Mouse (Mus musculus): ENCODE results near the gene Tpte.

Tpte gene

GRCm38 (mm10) chr8:22376311-22376710 lies 93.1 kb downstream of the Tpte start:
- in situ Hi-C loops (cut with MboI; ENCODE audit: low sequenced_read_pairs) = no loop called here

DNA sequence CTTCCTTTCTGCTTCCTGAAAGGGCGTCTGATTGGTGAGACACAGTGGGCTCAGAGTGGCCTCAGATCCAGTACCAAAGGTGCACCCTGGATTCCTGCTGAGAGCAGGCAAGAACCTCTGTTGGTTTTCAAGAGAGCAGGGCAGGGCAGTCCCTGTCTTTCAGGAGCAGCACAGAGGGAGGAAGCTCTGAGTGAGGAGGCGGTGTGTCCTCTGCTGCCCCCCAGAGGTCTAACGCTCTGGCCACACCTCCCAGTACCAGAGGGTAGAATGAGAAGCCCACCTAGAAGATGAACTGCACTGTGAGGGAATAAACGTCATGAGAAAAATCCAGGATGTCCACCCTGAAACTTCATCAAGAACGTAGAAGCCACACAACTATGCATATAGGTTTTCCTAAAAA lies 93.7 kb downstream of the Tpte start:
- in situ Hi-C loops (cut with MboI; ENCODE audit: low sequenced_read_pairs) = no loop called here

DNA sequence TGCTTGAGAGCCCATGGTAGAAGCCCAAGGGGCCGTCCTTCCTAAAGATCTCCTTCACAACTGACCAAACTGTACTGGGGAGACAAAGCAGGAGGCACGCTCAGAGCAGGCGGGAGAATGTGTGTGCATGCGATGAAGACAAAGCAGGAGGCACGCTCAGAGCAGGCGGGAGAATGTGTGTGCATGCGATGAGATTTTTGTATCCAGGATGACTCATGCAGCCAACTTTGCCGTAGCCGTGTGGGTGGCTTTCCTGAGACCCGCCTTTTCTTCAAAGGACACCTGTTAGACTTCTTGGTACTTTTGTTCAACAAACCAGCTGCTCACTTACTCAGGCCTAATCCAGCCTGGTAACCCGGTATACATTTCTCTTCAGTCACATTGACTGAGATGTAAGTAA lies 97.7 kb downstream of the Tpte start:
- in situ Hi-C loops (cut with MboI; ENCODE audit: low sequenced_read_pairs) = no loop called here

DNA sequence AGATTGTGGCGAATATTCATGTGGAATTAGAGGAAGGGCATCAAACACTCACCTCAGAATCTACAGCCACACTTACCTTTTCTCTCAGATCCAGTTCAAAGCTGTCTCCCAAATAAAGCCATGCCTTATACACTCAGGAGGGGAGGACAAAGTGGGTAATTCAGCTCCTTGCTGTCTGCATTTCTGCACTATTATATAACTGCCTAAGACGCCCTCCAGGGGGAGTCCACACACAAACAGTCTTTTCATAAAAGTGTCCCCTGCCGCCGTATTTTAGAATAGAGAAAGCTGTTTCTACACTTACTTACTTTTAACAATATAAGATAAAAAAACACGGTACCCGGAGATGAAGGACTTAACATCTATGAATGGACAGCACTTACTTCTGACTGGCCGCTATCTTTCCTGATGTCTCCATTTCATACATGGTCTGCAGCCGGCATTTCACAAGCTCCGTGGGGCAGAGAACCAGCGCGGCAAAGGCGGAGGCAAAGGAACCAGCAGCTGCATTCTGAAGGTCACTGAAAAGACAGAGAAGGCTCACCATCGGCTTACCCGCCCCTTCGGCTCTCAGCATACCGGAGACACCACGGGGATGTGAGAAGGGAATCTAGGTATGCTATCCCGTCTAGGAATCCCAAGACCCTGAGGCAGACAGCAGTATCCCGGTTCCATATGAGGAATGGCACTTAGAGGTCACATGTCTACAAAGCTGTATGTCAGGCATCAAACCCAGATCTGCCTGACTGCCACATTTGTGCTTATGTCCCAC lies 99.8 kb downstream of the Tpte start:
- in situ Hi-C loops (cut with MboI; ENCODE audit: low sequenced_read_pairs) = no loop called here

DNA sequence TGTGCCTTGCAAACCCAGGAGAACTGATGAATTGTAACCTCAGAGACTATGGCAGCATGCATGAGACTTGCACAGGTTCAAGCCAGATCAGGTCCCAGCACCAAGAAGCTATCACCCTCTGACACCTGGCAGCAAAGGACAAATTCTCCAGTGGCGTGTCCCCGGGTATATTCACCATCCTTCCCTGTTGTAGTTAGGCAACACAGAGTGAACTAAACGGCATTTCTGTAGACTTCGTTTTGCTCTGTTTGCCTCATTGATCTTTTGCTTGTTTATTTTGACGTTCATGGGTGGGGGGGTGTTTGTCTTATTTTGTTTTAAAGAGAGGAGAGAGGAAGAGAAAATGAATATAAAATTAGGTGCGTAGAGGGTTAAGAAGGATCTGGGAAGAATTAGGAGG lies 101.9 kb downstream of the Tpte start:
- in situ Hi-C loops (cut with MboI; ENCODE audit: low sequenced_read_pairs) = no loop called here

DNA sequence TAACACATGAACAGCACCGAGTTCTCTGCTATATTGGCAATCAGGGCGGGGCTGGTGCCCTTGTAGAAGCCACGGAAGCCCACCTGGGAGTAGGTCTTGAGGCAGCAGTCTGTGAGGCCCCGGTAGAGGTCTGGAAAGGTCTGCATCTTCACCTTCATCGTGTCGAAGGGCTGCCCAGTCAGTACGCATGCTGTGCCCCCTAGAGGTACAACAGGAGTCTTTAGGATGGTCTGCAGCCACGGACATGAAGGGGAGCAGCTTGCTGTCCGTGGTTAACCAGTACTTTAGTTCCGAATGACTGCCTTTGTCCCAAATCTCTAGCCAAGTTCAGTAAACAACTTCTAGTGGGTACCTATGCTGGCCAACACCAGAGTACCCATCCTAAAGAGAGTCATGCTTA lies 106.6 kb downstream of the Tpte start:
- in situ Hi-C loops (cut with MboI; ENCODE audit: low sequenced_read_pairs) = no loop called here

DNA sequence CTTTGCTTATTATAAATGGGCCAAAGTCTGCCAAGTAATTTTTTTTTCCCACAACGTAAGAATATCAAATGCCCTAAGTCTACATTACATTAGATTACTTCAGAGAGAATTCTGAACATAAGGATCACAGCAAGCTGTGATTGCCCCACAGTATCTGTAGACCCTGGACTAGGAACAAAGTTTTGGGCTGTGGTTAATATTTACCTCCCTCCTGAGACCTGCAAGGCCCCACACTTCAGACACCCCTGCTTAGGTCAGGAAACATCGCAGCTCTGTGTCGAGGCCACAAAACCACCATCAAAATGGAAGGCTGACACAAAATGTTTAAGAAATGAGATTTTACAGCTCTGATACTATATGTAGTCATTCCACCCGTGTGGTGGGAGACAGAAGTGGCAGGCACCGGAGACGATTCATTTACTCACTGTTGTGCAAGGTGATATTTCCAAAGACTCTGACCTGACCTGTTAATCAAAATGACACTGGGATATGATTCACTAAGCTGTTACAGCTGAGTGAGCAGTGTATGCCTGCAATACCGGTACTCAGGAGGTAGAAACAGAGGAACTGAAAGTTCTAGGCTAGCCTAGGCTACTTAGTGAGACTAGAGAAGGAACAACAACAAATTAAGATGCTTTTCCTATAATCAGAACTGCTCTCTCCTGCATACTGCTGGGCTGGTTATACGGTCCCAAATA lies 107.7 kb downstream of the Tpte start:
- in situ Hi-C loops (cut with MboI; ENCODE audit: low sequenced_read_pairs) = no loop called here

GRCm38 (mm10) chr8:22394471-22394870 lies 111.2 kb downstream of the Tpte start:
- in situ Hi-C loops (cut with MboI; ENCODE audit: low sequenced_read_pairs) = no loop called here

GRCm38 (mm10) chr8:22395256-22395655 lies 112.0 kb downstream of the Tpte start:
- in situ Hi-C loops (cut with MboI; ENCODE audit: low sequenced_read_pairs) = no loop called here

- in situ Hi-C loops (cut with MboI; ENCODE audit: low sequenced_read_pairs) = no loop called here
These were observed 114.5 kb downstream of the Tpte start for GRCm38 (mm10) chr8:22397811-22398141.

DNA sequence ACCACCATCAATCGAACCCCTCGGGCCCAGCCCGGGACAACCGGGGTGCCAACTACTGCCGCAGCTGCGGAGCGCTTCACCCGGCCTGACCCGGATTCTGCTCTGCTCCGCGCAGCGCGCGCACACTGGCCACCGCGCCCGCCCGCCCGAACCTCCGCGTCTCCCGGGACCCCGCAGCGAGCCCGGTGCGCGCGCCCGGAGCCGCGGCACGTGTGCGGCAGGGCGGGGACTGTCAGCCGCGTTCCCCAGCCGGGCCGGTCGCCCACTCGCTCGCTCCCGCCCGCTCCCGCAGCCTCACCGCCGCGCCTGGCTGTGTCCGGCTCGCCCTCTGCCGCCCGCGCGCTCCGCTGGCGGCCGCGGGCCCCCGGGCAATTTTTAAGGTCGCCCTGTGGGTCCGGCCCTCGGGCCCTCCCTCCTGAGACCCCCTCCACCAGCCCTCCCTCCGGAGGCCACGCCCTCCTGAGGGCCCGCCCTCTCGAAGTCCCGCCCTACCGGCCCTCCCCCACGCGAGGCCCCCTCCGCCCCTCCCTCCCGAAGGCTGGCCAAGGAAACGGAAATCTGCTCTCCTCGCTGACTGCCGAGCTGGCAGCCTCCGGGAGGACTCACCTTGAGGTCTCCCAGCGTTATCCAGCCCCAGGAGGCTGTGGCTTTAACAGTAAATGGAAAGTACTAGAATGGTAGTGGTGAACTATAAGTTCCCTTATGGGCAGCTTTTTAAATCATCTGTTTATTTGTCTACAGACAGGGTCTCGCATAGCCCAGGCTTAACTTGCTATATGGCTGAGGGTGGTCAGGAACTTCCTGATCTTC lies 115.1 kb downstream of the Tpte start, which contains the start of gene Slc25a15:
Slc25a15 (minus strand) TSS at position 456 of the 810 bp plus-strand sequence.
- in situ Hi-C loops (cut with MboI; ENCODE audit: low sequenced_read_pairs) = no loop called here

DNA sequence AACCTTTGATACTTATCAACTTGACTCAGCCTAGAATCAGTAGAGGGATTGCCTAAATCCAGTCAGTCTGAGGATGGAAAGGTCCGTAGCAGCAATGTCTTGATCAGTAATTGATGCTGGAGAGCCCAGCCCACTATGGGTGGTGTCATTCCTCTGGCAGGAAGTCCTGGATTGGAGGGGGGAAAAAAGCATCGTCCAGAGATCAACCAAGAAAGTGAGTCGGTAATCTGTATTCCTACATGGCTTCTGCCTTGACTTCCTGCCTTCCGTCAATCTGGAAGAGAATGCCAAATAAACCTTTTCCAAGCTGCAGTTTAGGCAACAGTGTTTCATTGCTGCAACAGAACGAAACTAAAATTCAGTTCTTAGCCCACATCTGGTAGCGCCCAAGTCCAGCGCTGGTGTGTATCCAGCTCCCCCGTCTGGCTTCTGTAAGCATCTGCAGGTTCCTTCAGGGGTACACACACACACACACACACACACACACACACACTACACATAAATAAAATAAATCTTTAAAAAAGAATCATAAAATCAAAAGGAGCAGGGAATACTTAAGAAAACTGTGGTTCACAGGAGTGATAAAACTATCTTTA lies 116.1 kb downstream of the Tpte start:
- in situ Hi-C loops (cut with MboI; ENCODE audit: low sequenced_read_pairs) = no loop called here

DNA sequence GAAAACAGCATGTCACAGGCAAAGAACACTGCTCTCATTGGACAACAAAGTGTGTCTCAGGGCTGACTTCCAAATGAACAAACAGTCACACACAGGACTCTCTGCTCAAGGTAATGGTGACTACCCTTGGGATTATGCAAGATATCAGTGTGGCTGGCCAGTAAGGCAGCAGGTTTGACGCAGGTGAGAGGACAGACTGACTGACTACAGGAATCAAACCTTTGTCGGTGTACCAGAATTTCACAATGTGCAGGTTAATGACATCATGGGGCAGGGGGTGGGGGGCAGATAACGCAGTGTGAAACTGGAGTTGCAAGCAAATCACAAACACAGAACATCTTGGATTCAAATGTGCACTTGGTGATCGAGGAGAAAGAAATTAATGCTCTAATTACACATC lies 117.4 kb downstream of the Tpte start:
- in situ Hi-C loops (cut with MboI; ENCODE audit: low sequenced_read_pairs) = no loop called here

- in situ Hi-C loops (cut with MboI; ENCODE audit: low sequenced_read_pairs) = no loop called here
These were observed 120.0 kb downstream of the Tpte start for GRCm38 (mm10) chr8:22403235-22403634.

GRCm38 (mm10) chr8:22405733-22406132 lies 122.5 kb downstream of the Tpte start:
- in situ Hi-C loops (cut with MboI; ENCODE audit: low sequenced_read_pairs) = no loop called here

- in situ Hi-C loops (cut with MboI; ENCODE audit: low sequenced_read_pairs) = no loop called here
These were observed 127.5 kb downstream of the Tpte start for GRCm38 (mm10) chr8:22410688-22411281.

- in situ Hi-C loops (cut with MboI; ENCODE audit: low sequenced_read_pairs) = no loop called here
These were observed 128.1 kb downstream of the Tpte start, which contains the start of gene Mrps31 for GRCm38 (mm10) chr8:22411282-22411702. Gene Mrps31 (plus strand): TSS chr8:22411361.

- in situ Hi-C loops (cut with MboI; ENCODE audit: low sequenced_read_pairs) = no loop called here
These were observed 128.7 kb downstream of the Tpte start for GRCm38 (mm10) chr8:22411971-22412370.

All from CH12F3 (cell line).